Mouse (Mus musculus) layer of hippocampus, postnatal 14 days (tissue): ENCODE data around the gene Dock10. TPM values are rescaled to one million over a fixed set of nuclear protein-coding genes. Genes with fewer than 3 reads are reported as not detected.

Source experiments
- DNase-seq, 2 experiments: peaks; one replicate each; pipeline ENCODE4 v3.0.0; 2021 to 2022; ENCODE audit warnings: low spot score in 2 of 2, mixed read lengths in 1 of 2
- total RNA-seq, 2 experiments: library from RNA; stranded (reverse); gene quantifications; 2 replicates each; pipeline ENCODE4 v1.2.3; 2021

Gene Dock10
- total RNA-seq, 2 experiments from 2014 or later: 47.0 to 50.6 TPM

- DNase-seq: peak in 1 of 2 experiments; percentile 29
Measured at GRCm38 (mm10) chr1:80616671-80617070, 141.7 kb downstream of the Dock10 start.

- DNase-seq: no peak
Measured at GRCm38 (mm10) chr1:80614750-80615149, 143.6 kb downstream of the Dock10 start.

- DNase-seq: no peak
Measured at GRCm38 (mm10) chr1:80613395-80614011, 144.8 kb downstream of the Dock10 start.

GRCm38 (mm10) chr1:80607546-80607945 lies 150.8 kb downstream of the Dock10 start:
- no peak for DNase-seq

GRCm38 (mm10) chr1:80606131-80606754 lies 152.1 kb downstream of the Dock10 start:
- no peak for DNase-seq

GRCm38 (mm10) chr1:80604332-80604731 lies 154.0 kb downstream of the Dock10 start:
- DNase-seq: no peak

- DNase-seq: peak in 1 of 2 experiments; percentile 15
Measured at GRCm38 (mm10) chr1:80603081-80603480, 155.2 kb downstream of the Dock10 start.

- DNase-seq: peak; percentile 12 to 67
Measured at GRCm38 (mm10) chr1:80583281-80583680, 175.0 kb downstream of the Dock10 start.

GRCm38 (mm10) chr1:80582186-80582585 lies 176.1 kb downstream of the Dock10 start:
- peak; percentile 26 to 76 for DNase-seq

- no peak for DNase-seq
Measured at GRCm38 (mm10) chr1:80576898-80577297, 181.4 kb downstream of the Dock10 start.

- DNase-seq: no peak
Measured at GRCm38 (mm10) chr1:80556446-80556845, 201.9 kb downstream of the Dock10 start.

GRCm38 (mm10) chr1:80541522-80541921 lies 216.8 kb downstream of the Dock10 start:
- no peak for DNase-seq

- no peak for DNase-seq
Measured at GRCm38 (mm10) chr1:80522197-80522596, 236.1 kb downstream of the Dock10 start.

- no peak for DNase-seq
Measured at GRCm38 (mm10) chr1:80520456-80520855, 237.9 kb downstream of the Dock10 start.

- no peak for DNase-seq
Measured at GRCm38 (mm10) chr1:80519893-80520292, 238.4 kb downstream of the Dock10 start.

- peak in 1 of 2 experiments; percentile 15 for DNase-seq
Measured at GRCm38 (mm10) chr1:80515836-80516235, 242.5 kb downstream of the Dock10 start.

GRCm38 (mm10) chr1:80512210-80512948 lies 245.9 kb downstream of the Dock10 start:
- peak in 1 of 2 experiments; percentile 22 for DNase-seq

GRCm38 (mm10) chr1:80504757-80505156 lies 253.6 kb downstream of the Dock10 start:
- no peak for DNase-seq

- no peak for DNase-seq
Measured at GRCm38 (mm10) chr1:80504081-80504480, 254.2 kb downstream of the Dock10 start.

- DNase-seq: no peak
Measured at GRCm38 (mm10) chr1:80502456-80503165, 255.7 kb downstream of the Dock10 start.

- no peak for DNase-seq
Measured at GRCm38 (mm10) chr1:80499264-80499663, 259.1 kb downstream of the Dock10 start.
